In the genomic region with DNA sequence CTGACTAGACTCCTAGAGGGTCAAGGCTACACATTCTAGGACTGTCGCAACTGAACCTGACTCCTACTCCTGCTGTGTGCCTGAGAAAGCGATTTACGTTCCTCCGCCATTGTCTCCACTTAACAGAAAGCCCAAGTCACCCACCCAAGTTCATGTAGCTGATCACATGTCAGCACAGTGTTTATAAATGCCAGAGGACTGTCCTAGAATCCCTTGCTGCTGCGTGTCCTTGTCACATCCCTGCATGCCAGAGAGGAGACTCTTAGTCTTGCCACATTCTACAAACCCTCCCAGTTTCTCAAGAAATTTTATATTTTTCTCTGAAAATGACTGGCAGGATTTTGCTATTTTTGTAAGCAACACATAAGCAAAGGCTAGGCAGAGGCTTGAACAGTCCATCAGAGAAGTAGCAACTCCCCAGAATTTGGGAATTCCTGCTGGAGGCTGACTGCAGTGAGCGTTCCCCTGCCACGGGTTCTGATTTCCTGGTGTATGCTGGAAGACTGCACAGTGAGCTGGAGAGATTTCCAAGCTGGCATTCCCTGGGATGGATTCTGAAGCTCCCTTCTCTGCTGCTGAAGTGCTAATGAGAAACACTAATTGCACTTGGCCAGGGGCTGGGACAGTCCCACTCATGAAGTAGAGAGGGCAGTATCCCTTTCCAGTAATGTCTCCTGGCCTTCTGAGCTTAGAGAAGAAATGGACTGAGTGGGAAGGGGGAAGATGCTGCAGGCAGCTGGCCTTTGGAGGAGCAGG, we compare ENCODE assay signal across 15 mouse cellular contexts.
A peak's percentile ranks its signal among the peaks of the same experiment; 100 is the strongest.
DNase-seq lines count a peak whose midpoint lies in the region; ATAC-seq and TF ChIP-seq lines count a peak whose summit lies in the region.
"Had no signal": no experiment of that assay in that cellular context is flagged by ENCODE, and none has a peak within 500 bp of the region (broad histone marks: within the 10 kb centered on the region; RNA-seq: fewer than 3 reads in every experiment).

No protein-coding gene starts in this region.

- H3K4me1 ChIP-seq in kidney, postnatal 0 days (replicated peaks; ENCODE audit: insufficient read depth, low read length), result peaks cover 5% of the 10 kb centered on the region; the same call in 1 of the 2 replicates

- ATAC-seq in kidney, postnatal 0 days (replicated peaks; ENCODE audit: low FRiP score, low read depth), result no peak
- ATAC-seq: liver, postnatal 0 days had no signal

- WGBS in kidney, postnatal 0 days, result 56% methylated on average over 7 of the region's 7 CpGs

- DNase-seq in gastrocnemius, adult 2 months, result peak; percentile 5
- no peak for DNase-seq in gastrocnemius, adult 18-20 months (ENCODE audit: low spot score)
- no peak for DNase-seq in kidney, postnatal 0 days (ENCODE audit: low spot score)
- DNase-seq in kidney, adult 18-20 months, result no peak
- peak; percentile 44 to 53 for DNase-seq in right cerebral cortex, postnatal 10 days (ENCODE audit: low spot score in 2 of 2)
- DNase-seq in right cerebral cortex, adult 2 months (ENCODE audit: low spot score in 2 of 2), result no peak
- DNase-seq in retina, postnatal 1 day, result no peak
- DNase-seq: cerebellum, postnatal 25 days; liver; liver, postnatal 0 days; right cerebral cortex, postnatal 25 days; thymus, postnatal 14 days had no signal

- no peak for TF ChIP-seq CTCF in gastrocnemius, adult 2 months (IDR thresholded peaks at IDR 0.05)
- no peak for TF ChIP-seq CTCF in kidney, postnatal 0 days (IDR thresholded peaks at IDR 0.05; ENCODE audit: low read depth)

- H3K4me2 ChIP-seq in kidney, postnatal 0 days (ENCODE audit: low read length), result no peak overlapping the region
- H3K4me2 ChIP-seq: hindbrain, embryonic 15.5 days had no signal

- H3K27ac ChIP-seq in gastrocnemius, adult 2 months, result no peak overlapping the region
- H3K27ac ChIP-seq in kidney, postnatal 0 days, result peak overlapping the region; percentile 31; the same call in 1 of the 2 replicates
- H3K27ac ChIP-seq: hindbrain, embryonic 15.5 days; stomach, postnatal 0 days had no signal

- intact Hi-C loops in gastrocnemius, adult 2 months (cut with DNase I), result no loop called here

- H3K9ac ChIP-seq in kidney, postnatal 0 days (ENCODE audit: low read depth, low read length), result no peak overlapping the region
- H3K9ac ChIP-seq: hindbrain, embryonic 15.5 days; liver, postnatal 0 days had no signal

- H3K27me3 ChIP-seq in kidney, postnatal 0 days (ENCODE audit: insufficient read depth, low read length), result no peaks in the 10 kb centered on the region
- H3K27me3 ChIP-seq: hindbrain, embryonic 15.5 days had no signal

- H3K36me3 ChIP-seq in kidney, postnatal 0 days (ENCODE audit: insufficient read depth, low read length), result no peaks in the 10 kb centered on the region
- H3K36me3 ChIP-seq: hindbrain, embryonic 15.5 days had no signal

- H3K4me3 ChIP-seq in gastrocnemius, adult 2 months, result no peak overlapping the region
- no peak overlapping the region for H3K4me3 ChIP-seq in kidney, postnatal 0 days (replicated peaks; ENCODE audit: low read depth, low read length)
- H3K4me3 ChIP-seq: hindbrain, embryonic 15.5 days; megakaryocyte, embryonic 14.5 days had no signal

- no peaks in the 10 kb centered on the region for H3K9me3 ChIP-seq in kidney, postnatal 0 days (replicated peaks; ENCODE audit: low read length)
- H3K9me3 ChIP-seq: hindbrain, embryonic 15.5 days; megakaryocyte, embryonic 14.5 days had no signal

Comparison
In these comparisons a context has a peak if more than half of its experiments do, and no peak if none do; other contexts are left out.
1. DNase-seq: peak in gastrocnemius, adult 2 months (single experiment) and right cerebral cortex, postnatal 10 days (2 of 2); none in gastrocnemius, adult 18-20 months (single experiment), kidney, postnatal 0 days (single experiment), kidney, adult 18-20 months (single experiment), right cerebral cortex, adult 2 months (0 of 2) and retina, postnatal 1 day (single experiment).